Mouse (Mus musculus) liver, embryonic 14.5 days (tissue): ENCODE measurements at regions not wholly inside any gene's neighbourhood (a gene's known extent, or its start where the extent isn't known, plus 50 kb on each side); places are given as distances from the start of the nearest gene placed in this dataset.

Source experiments
- ATAC-seq: fragments of 200-750 bp; cut with Nextera tagmentation; 2 replicates; pipeline ENCODE4 v1.8.0; 2017; ENCODE audit warnings: moderate number of reproducible peaks, mild to moderate bottlenecking, moderate library complexity; ENCODE audit not compliant: insufficient read depth
- DNase-seq, 3 experiments: peaks; one replicate each; pipeline ENCODE4 v3.0.0-alpha.2; 2012 to 2013; ENCODE audit warnings: low read depth in 3 of 3, low spot score in 3 of 3
- H3K27ac ChIP-seq: fragments of 300-500 bp; sonication (generic); 2 replicates; pipeline ENCODE4 v1.5.1; 2014; ENCODE audit warnings: moderate library complexity, mild to moderate bottlenecking, control low read depth, inconsistent platforms
- H3K27me3 ChIP-seq: fragments of 300-500 bp; sonication (generic); 2 replicates; pipeline ENCODE4 v1.6.1; 2014; ENCODE audit warnings: mild to moderate bottlenecking, low read length, moderate library complexity; ENCODE audit not compliant: control insufficient read depth, insufficient read depth
- H3K36me3 ChIP-seq: fragments of 300-500 bp; sonication (generic); replicated peaks from 2 replicates; pipeline ENCODE4 v1.6.1; 2014; ENCODE audit warnings: low read depth; ENCODE audit not compliant: control insufficient read depth, insufficient read depth
- H3K4me1 ChIP-seq, 2 experiments: fragments of 200-500 bp in 1 of 2; fragments of 300-500 bp in 1 of 2; sonication (generic) in 1 of 2; replicated peaks; 2 replicates each; pipeline ENCODE4 v1.6.1; 2012 to 2014; ENCODE audit warnings: antibody characterized with exemption in 1 of 2, inconsistent platforms in 1 of 2, low read length in 1 of 2; ENCODE audit not compliant: control insufficient read depth in 2 of 2, insufficient read depth in 2 of 2
- H3K4me2 ChIP-seq: fragments of 300-500 bp; sonication (generic); 2 replicates; pipeline ENCODE4 v1.6.1; 2014; ENCODE audit warnings: low read depth, mild to moderate bottlenecking, control low read depth, moderate library complexity
- H3K4me3 ChIP-seq, 2 experiments: fragments of 200-500 bp in 1 of 2; fragments of 300-500 bp in 1 of 2; sonication (generic) in 1 of 2; 2 replicates each; pipeline ENCODE4 v1.5.1; 2012 to 2014; ENCODE audit warnings: low read depth in 2 of 2, low read length in 2 of 2, mild to moderate bottlenecking in 2 of 2, control low read depth in 1 of 2, inconsistent platforms in 1 of 2, moderate library complexity in 1 of 2; ENCODE audit not compliant: insufficient read depth in 1 of 2
- H3K9ac ChIP-seq: fragments of 300-500 bp; sonication (generic); replicated peaks from 2 replicates; pipeline ENCODE4 v1.6.1; 2014; ENCODE audit warnings: mild to moderate bottlenecking, control low read depth, moderate library complexity
- H3K9me3 ChIP-seq: fragments of 300-500 bp; sonication (generic); 2 replicates; pipeline ENCODE4 v1.6.1; 2016; ENCODE audit warnings: low read length, mixed read lengths; ENCODE audit not compliant: control insufficient read depth
- CTCF ChIP-seq: IDR thresholded peaks from 2 replicates; pipeline ENCODE4 v1.5.1; 2016; ENCODE audit warnings: antibody characterized with exemption, low read depth, control low read depth
- EP300 ChIP-seq: IDR thresholded peaks from 2 replicates; pipeline ENCODE4 v1.6.1; 2016; ENCODE audit warnings: antibody characterized with exemption, low read depth
- WGBS: fragments of 180-500 bp; shearing (Covaris S2); extraction: QIAGEN DNeasy Blood & Tissue Kit; methylation state at CpG from one replicate; pipeline ENCODE4 v1.1.7; 2014; ENCODE audit not compliant: insufficient replicate concordance; 5-methylcytosine and 5-hydroxymethylcytosine counted together

- H3K27me3 ChIP-seq: no peaks in the 10 kb centered on the region
- WGBS: 40% methylated on average over 4 of the region's 4 CpGs
- DNase-seq (no peak), ATAC-seq (no peak)
- no peaks in the 10 kb centered on the region for H3K36me3 ChIP-seq
- H3K9ac ChIP-seq: no peak overlapping the region
- no peak overlapping the region for H3K27ac ChIP-seq
- TF ChIP-seq CTCF (no peak), EP300 (no peak)
- H3K9me3 ChIP-seq: no peaks in the 10 kb centered on the region
- H3K4me1 ChIP-seq: no peaks in the 10 kb centered on the region
- H3K4me2 ChIP-seq: no peak overlapping the region
- no peak overlapping the region for H3K4me3 ChIP-seq
These were observed 159.2 kb upstream of the St8sia2 start for GRCm38 (mm10) chr7:74172504-74173229.

GRCm38 (mm10) chr7:74151590-74151989 is 138.1 kb upstream of the St8sia2 start:
- Histone ChIP-seq H3K9me3 (no peaks in the 10 kb centered on the region), H3K4me2 (no peak overlapping the region), H3K4me3 (no peak overlapping the region), H3K27ac (no peak overlapping the region), H3K27me3 (no peaks in the 10 kb centered on the region), H3K4me1 (no peaks in the 10 kb centered on the region), H3K36me3 (no peaks in the 10 kb centered on the region), H3K9ac (no peak overlapping the region)
- no peak for TF ChIP-seq CTCF
- TF ChIP-seq EP300: no peak
- no peak for ATAC-seq
- DNase-seq: no peak
- WGBS: 48% methylated on average over 4 of the region's 4 CpGs

GRCm38 (mm10) chr7:74143236-74143635 is 129.7 kb upstream of the St8sia2 start:
- TF ChIP-seq EP300 (no peak), CTCF (no peak)
- H3K4me3 ChIP-seq: no peak overlapping the region
- no peaks in the 10 kb centered on the region for H3K36me3 ChIP-seq
- no peaks in the 10 kb centered on the region for H3K9me3 ChIP-seq
- no peak for DNase-seq
- 53% methylated on average over 3 of the region's 3 CpGs for WGBS
- no peaks in the 10 kb centered on the region for H3K27me3 ChIP-seq
- ATAC-seq: no peak
- H3K27ac ChIP-seq: no peak overlapping the region
- no peak overlapping the region for H3K9ac ChIP-seq
- H3K4me1 ChIP-seq: no peaks in the 10 kb centered on the region
- H3K4me2 ChIP-seq: no peak overlapping the region

GRCm38 (mm10) chr7:74138169-74138568 is 124.7 kb upstream of the St8sia2 start:
- DNase-seq (no peak), ATAC-seq (no peak)
- Histone ChIP-seq H3K36me3 (no peaks in the 10 kb centered on the region), H3K9me3 (no peaks in the 10 kb centered on the region), H3K27ac (no peak overlapping the region), H3K4me1 (no peaks in the 10 kb centered on the region), H3K9ac (no peak overlapping the region), H3K4me2 (no peak overlapping the region), H3K27me3 (no peaks in the 10 kb centered on the region), H3K4me3 (no peak overlapping the region)
- TF ChIP-seq CTCF (no peak), EP300 (no peak)
- WGBS: 46% methylated on average over 6 of the region's 6 CpGs

GRCm38 (mm10) chr7:74130206-74130836 is 116.8 kb upstream of the St8sia2 start:
- Histone ChIP-seq H3K9ac (no peak overlapping the region), H3K36me3 (no peaks in the 10 kb centered on the region), H3K4me3 (no peak overlapping the region), H3K4me1 (no peaks in the 10 kb centered on the region), H3K4me2 (no peak overlapping the region), H3K27ac (no peak overlapping the region), H3K27me3 (no peaks in the 10 kb centered on the region), H3K9me3 (no peaks in the 10 kb centered on the region)
- TF ChIP-seq EP300: no peak
- no peak for TF ChIP-seq CTCF
- DNase-seq: no peak
- no peak for ATAC-seq
- WGBS: 62% methylated on average over 8 of the region's 8 CpGs
